Mouse (Mus musculus): ENCODE measurements at regions not wholly inside any gene's neighbourhood (a gene's known extent, or its start where the extent isn't known, plus 50 kb on each side); places are given as distances from the start of the nearest gene placed in this dataset.

DNA sequence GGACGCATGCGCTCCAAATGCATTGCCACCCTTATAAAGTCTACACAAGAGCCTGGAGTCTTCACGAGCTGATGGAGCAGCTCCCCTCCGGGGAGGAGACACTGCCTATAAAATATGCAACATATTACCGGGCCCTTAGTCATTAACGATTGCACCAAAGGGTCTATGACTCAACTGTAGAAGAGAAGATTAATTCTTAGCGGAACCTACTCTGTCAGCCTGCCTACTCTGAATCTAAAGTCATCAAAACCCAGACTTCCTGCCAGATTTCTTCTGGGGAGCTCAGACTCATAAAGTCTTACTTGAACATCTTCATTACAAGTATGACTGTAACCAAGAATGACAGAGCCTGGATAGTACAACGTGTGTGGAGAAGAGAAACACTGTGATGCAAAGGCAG is 237.2 kb upstream of the 1700056E22Rik start:
- no peak for ATAC-seq (ENCODE audit: insufficient number of reproducible peaks, insufficient read depth, low FRiP score, low read depth)
- H3K4me1 ChIP-seq (ENCODE audit: control insufficient read depth, insufficient read depth, low read length): no peaks in the 10 kb centered on the region
- 88% methylated on average over 8 of the region's 8 CpGs for WGBS
- no peaks in the 10 kb centered on the region; the same call in 1 of the 2 replicates for H3K27me3 ChIP-seq (ENCODE audit: control insufficient read depth, insufficient read depth, low read length)
- H3K9ac ChIP-seq (replicated peaks; ENCODE audit: low read depth, low read length): no peak overlapping the region
- no peak overlapping the region for H3K4me2 ChIP-seq (replicated peaks; ENCODE audit: low read depth, low read length)
- H3K36me3 ChIP-seq (ENCODE audit: control insufficient read depth, insufficient read depth, low read length): no peaks in the 10 kb centered on the region
- no peaks in the 10 kb centered on the region for H3K9me3 ChIP-seq (ENCODE audit: control insufficient read depth, low read depth, low read length)
- no peak overlapping the region for H3K4me3 ChIP-seq (ENCODE audit: low read depth, low read length)
- no peak overlapping the region for H3K27ac ChIP-seq (ENCODE audit: low read length)

DNA sequence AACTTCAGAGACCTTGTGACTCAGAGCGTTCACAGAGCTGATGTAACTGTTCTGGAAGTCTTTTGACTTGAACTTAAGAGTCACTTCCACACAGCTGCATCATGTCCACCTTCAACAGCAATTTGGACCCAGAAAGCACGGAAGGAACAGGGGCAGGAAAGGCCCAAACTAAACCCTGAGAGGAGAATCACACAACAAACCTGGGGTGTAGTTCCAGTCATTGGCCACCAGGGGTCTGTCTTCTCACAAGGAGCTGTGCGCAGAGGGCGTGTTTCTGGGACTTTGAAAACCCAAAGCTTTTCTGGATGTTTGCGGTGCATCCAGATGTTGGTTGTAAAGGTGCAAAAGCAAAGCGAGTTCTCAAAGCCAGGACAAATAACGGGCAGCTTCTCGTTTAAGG is 231.9 kb upstream of the 1700056E22Rik start:
- WGBS: 11% methylated on average over 8 of the region's 8 CpGs
- Histone ChIP-seq H3K36me3 (ENCODE audit: control insufficient read depth, insufficient read depth, low read length) (no peaks in the 10 kb centered on the region), H3K27me3 (ENCODE audit: control insufficient read depth, insufficient read depth, low read length) (no peaks in the 10 kb centered on the region; the same call in 1 of the 2 replicates), H3K4me3 (ENCODE audit: low read depth, low read length) (no peak overlapping the region), H3K9ac (replicated peaks; ENCODE audit: low read depth, low read length) (no peak overlapping the region), H3K9me3 (ENCODE audit: control insufficient read depth, low read depth, low read length) (no peaks in the 10 kb centered on the region; the same call in 1 of the 2 replicates), H3K27ac (ENCODE audit: low read length) (no peak overlapping the region), H3K4me1 (ENCODE audit: control insufficient read depth, insufficient read depth, low read length) (no peaks in the 10 kb centered on the region), H3K4me2 (replicated peaks; ENCODE audit: low read depth, low read length) (no peak overlapping the region; the same call in 1 of the 2 replicates)
- no peak for ATAC-seq (ENCODE audit: insufficient number of reproducible peaks, insufficient read depth, low FRiP score, low read depth)

GRCm38 (mm10) chr1:184262975-184263374 is 228.9 kb upstream of the 1700056E22Rik start:
- Histone ChIP-seq H3K4me1 (ENCODE audit: control insufficient read depth, insufficient read depth, low read length) (no peaks in the 10 kb centered on the region), H3K36me3 (ENCODE audit: control insufficient read depth, insufficient read depth, low read length) (no peaks in the 10 kb centered on the region), H3K9ac (replicated peaks; ENCODE audit: low read depth, low read length) (no peak overlapping the region), H3K4me2 (replicated peaks; ENCODE audit: low read depth, low read length) (no peak overlapping the region), H3K4me3 (ENCODE audit: low read depth, low read length) (no peak overlapping the region), H3K27ac (ENCODE audit: low read length) (no peak overlapping the region), H3K9me3 (ENCODE audit: control insufficient read depth, low read depth, low read length) (no peaks in the 10 kb centered on the region; the same call in 1 of the 2 replicates), H3K27me3 (ENCODE audit: control insufficient read depth, insufficient read depth, low read length) (no peaks in the 10 kb centered on the region)
- no peak for ATAC-seq (ENCODE audit: insufficient number of reproducible peaks, insufficient read depth, low FRiP score, low read depth)
- WGBS: 55% methylated on average over 2 of the region's 2 CpGs

- Histone ChIP-seq H3K4me3 (ENCODE audit: low read depth, low read length) (no peak overlapping the region), H3K36me3 (ENCODE audit: control insufficient read depth, insufficient read depth, low read length) (no peaks in the 10 kb centered on the region), H3K4me2 (replicated peaks; ENCODE audit: low read depth, low read length) (no peak overlapping the region), H3K4me1 (ENCODE audit: control insufficient read depth, insufficient read depth, low read length) (no peaks in the 10 kb centered on the region), H3K9me3 (ENCODE audit: control insufficient read depth, low read depth, low read length) (no peaks in the 10 kb centered on the region; the same call in 1 of the 2 replicates), H3K27me3 (ENCODE audit: control insufficient read depth, insufficient read depth, low read length) (no peaks in the 10 kb centered on the region), H3K27ac (ENCODE audit: low read length) (no peak overlapping the region), H3K9ac (replicated peaks; ENCODE audit: low read depth, low read length) (no peak overlapping the region)
- 85% methylated on average over 6 of the region's 6 CpGs for WGBS
- no peak for ATAC-seq (ENCODE audit: insufficient number of reproducible peaks, insufficient read depth, low FRiP score, low read depth)
These were observed 227.3 kb upstream of the 1700056E22Rik start for GRCm38 (mm10) chr1:184261385-184261727.

DNA sequence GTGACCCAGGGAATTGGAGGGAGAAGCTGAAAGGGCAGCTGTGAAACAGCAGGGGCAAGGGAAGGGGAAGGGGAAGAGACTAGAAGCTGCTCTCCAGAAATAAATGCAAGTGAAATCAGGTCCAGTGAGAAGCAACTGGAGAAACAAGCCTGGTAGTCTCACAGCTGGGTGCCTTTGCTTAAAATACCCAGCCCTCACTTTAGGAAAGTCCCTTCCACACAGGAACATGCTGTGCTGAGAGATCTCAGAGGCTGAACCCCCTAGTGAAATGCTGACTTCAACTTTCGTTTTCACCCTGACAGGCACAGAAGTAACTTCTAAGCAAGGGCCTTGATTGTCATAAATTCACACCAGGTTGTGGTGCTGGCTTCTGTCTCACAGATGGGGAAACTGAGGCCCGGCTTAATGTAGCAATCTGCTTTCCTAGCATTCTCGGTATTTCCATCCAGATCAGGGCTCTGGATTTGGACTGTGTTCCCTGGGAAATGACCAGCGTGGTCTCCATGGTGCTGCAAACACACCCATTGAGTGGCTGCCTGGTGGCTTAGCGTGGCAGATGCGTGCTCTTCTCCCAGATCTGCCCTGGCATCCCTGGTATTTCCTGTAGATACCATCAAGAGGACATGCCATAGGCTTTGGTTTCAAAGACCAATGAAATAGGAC is 226.8 kb upstream of the 1700056E22Rik start:
- H3K9me3 ChIP-seq (ENCODE audit: control insufficient read depth, low read depth, low read length): no peaks in the 10 kb centered on the region; the same call in 1 of the 2 replicates
- no peaks in the 10 kb centered on the region for H3K4me1 ChIP-seq (ENCODE audit: control insufficient read depth, insufficient read depth, low read length)
- no peak overlapping the region for H3K27ac ChIP-seq (ENCODE audit: low read length)
- no peaks in the 10 kb centered on the region for H3K36me3 ChIP-seq (ENCODE audit: control insufficient read depth, insufficient read depth, low read length)
- 83% methylated on average over 6 of the region's 6 CpGs for WGBS
- no peak overlapping the region for H3K4me3 ChIP-seq (ENCODE audit: low read depth, low read length)
- H3K4me2 ChIP-seq (replicated peaks; ENCODE audit: low read depth, low read length): no peak overlapping the region
- H3K9ac ChIP-seq (replicated peaks; ENCODE audit: low read depth, low read length): no peak overlapping the region
- no peaks in the 10 kb centered on the region for H3K27me3 ChIP-seq (ENCODE audit: control insufficient read depth, insufficient read depth, low read length)
- ATAC-seq (ENCODE audit: insufficient number of reproducible peaks, insufficient read depth, low FRiP score, low read depth): no peak

GRCm38 (mm10) chr1:184259853-184260252 is 225.8 kb upstream of the 1700056E22Rik start:
- Histone ChIP-seq H3K4me3 (ENCODE audit: low read depth, low read length) (no peak overlapping the region), H3K4me1 (ENCODE audit: control insufficient read depth, insufficient read depth, low read length) (no peaks in the 10 kb centered on the region), H3K36me3 (ENCODE audit: control insufficient read depth, insufficient read depth, low read length) (no peaks in the 10 kb centered on the region), H3K4me2 (replicated peaks; ENCODE audit: low read depth, low read length) (no peak overlapping the region), H3K9ac (replicated peaks; ENCODE audit: low read depth, low read length) (no peak overlapping the region), H3K27ac (ENCODE audit: low read length) (no peak overlapping the region), H3K27me3 (ENCODE audit: control insufficient read depth, insufficient read depth, low read length) (no peaks in the 10 kb centered on the region), H3K9me3 (ENCODE audit: control insufficient read depth, low read depth, low read length) (no peaks in the 10 kb centered on the region; the same call in 1 of the 2 replicates)
- 79% methylated on average over 9 of the region's 9 CpGs for WGBS
- ATAC-seq (ENCODE audit: insufficient number of reproducible peaks, insufficient read depth, low FRiP score, low read depth): no peak

DNA sequence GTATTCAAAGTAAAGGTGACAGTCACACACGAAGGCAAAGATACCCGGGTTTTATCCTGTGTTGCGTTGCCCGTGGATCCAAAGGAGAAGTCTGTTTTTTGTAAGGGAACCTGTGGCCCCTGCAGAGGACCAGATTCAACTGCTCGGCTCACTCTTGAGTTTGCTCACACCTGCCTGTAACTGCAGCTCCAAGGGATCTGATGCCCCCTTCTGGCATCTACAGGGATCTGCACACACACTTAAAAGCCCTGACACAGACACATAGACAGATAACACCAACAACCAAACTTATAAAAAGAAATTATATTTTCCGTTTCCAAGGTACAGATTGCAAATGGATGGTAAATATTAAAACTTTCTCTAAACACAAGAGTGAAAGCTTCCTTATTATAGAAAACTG is 223.3 kb upstream of the 1700056E22Rik start:
- Histone ChIP-seq H3K36me3 (ENCODE audit: control insufficient read depth, insufficient read depth, low read length) (no peaks in the 10 kb centered on the region), H3K4me2 (replicated peaks; ENCODE audit: low read depth, low read length) (no peak overlapping the region), H3K27me3 (ENCODE audit: control insufficient read depth, insufficient read depth, low read length) (no peaks in the 10 kb centered on the region), H3K4me3 (ENCODE audit: low read depth, low read length) (no peak overlapping the region), H3K4me1 (ENCODE audit: control insufficient read depth, insufficient read depth, low read length) (no peaks in the 10 kb centered on the region), H3K27ac (ENCODE audit: low read length) (no peak overlapping the region), H3K9me3 (ENCODE audit: control insufficient read depth, low read depth, low read length) (no peaks in the 10 kb centered on the region), H3K9ac (replicated peaks; ENCODE audit: low read depth, low read length) (no peak overlapping the region)
- WGBS: 91% methylated on average over 6 of the region's 6 CpGs
- no peak for ATAC-seq (ENCODE audit: insufficient number of reproducible peaks, insufficient read depth, low FRiP score, low read depth)

- Histone ChIP-seq H3K4me3 (ENCODE audit: low read depth, low read length) (no peak overlapping the region), H3K4me2 (replicated peaks; ENCODE audit: low read depth, low read length) (no peak overlapping the region), H3K9me3 (ENCODE audit: control insufficient read depth, low read depth, low read length) (no peaks in the 10 kb centered on the region), H3K27ac (ENCODE audit: low read length) (no peak overlapping the region), H3K27me3 (ENCODE audit: control insufficient read depth, insufficient read depth, low read length) (no peaks in the 10 kb centered on the region), H3K9ac (replicated peaks; ENCODE audit: low read depth, low read length) (no peak overlapping the region), H3K36me3 (ENCODE audit: control insufficient read depth, insufficient read depth, low read length) (no peaks in the 10 kb centered on the region), H3K4me1 (ENCODE audit: control insufficient read depth, insufficient read depth, low read length) (no peaks in the 10 kb centered on the region)
- 36% methylated on average over 4 of the region's 4 CpGs for WGBS
- ATAC-seq (ENCODE audit: insufficient number of reproducible peaks, insufficient read depth, low FRiP score, low read depth): no peak
These were observed 220.8 kb upstream of the 1700056E22Rik start for GRCm38 (mm10) chr1:184254951-184255350.
